Mouse (Mus musculus): ENCODE measurements at regions not wholly inside any gene's neighbourhood (a gene's known extent, or its start where the extent isn't known, plus 50 kb on each side); places are given as distances from the start of the nearest gene placed in this dataset.

DNA sequence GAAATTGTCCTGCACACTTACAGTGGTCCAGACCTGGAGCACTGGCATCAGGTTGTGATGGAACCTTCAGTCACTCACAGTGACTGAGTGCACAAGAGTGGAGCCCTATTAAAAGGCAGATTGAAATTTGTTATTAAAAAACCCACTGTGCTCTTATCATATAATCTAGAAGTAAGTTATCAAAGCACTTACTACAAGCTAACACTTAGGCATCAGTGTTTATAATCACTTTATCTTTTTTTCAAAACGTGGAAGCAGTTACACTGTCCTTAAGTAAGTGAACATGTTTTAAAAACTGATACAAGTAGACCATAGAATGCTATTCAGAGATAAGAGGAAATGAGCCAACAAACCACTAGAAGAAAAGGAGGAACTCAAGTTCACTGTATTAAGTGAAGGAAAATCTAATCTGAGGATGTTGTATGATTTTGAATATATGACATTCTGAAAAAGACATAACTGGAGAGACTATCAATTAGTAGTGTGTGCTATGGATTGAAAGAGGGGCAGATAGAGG is 68.3 kb upstream of the Gm4737 start:
- Histone ChIP-seq H3K4me1 (no peaks in the 10 kb centered on the region), H3K36me3 (no peaks in the 10 kb centered on the region), H3K4me3 (no peak overlapping the region), H3K9ac (no peak overlapping the region), H3K9me3 (no peaks in the 10 kb centered on the region), H3K4me2 (replicated peaks) (no peak overlapping the region), H3K27ac (no peak overlapping the region), H3K27me3 (no peaks in the 10 kb centered on the region)
- 60% methylated on average over 1 of the region's 1 CpGs for WGBS
- no peak for ATAC-seq (ENCODE audit: insufficient number of reproducible peaks, insufficient read depth, low FRiP score, low TSS enrichment)

GRCm38 (mm10) chr16:46212504-46212903 is 57.6 kb upstream of the Gm4737 start:
- no peak overlapping the region for H3K4me2 ChIP-seq (replicated peaks)
- H3K27me3 ChIP-seq, result no peaks in the 10 kb centered on the region
- no peak overlapping the region for H3K27ac ChIP-seq
- H3K9me3 ChIP-seq, result no peaks in the 10 kb centered on the region
- ATAC-seq (ENCODE audit: insufficient number of reproducible peaks, insufficient read depth, low FRiP score, low TSS enrichment), result no peak
- WGBS, result 49% methylated on average over 4 of the region's 4 CpGs
- no peaks in the 10 kb centered on the region for H3K36me3 ChIP-seq
- H3K4me3 ChIP-seq, result no peak overlapping the region
- H3K4me1 ChIP-seq, result no peaks in the 10 kb centered on the region
- H3K9ac ChIP-seq, result no peak overlapping the region

DNA sequence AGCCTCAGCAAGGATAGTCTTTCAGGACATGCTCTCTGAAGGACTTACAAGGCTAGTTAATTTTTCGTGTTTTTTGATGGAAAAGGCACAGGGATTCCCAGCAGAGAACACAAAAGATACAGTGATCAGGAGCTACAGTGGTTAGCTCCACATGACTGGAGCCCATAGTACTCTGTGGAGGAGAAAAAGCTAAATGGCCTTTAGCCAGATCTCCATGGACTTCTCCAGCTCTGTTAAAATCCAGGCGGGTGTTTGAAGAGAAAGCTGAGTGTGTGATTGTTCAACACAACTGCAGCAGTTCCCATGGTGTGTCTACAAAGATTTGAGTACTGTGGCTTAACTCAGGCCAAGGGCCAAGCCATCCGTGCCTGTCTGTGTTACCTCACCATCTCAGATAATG is 57.0 kb upstream of the Gm4737 start:
- Histone ChIP-seq H3K27ac (no peak overlapping the region), H3K27me3 (no peaks in the 10 kb centered on the region), H3K9me3 (no peaks in the 10 kb centered on the region), H3K36me3 (no peaks in the 10 kb centered on the region), H3K9ac (no peak overlapping the region), H3K4me2 (replicated peaks) (no peak overlapping the region), H3K4me3 (no peak overlapping the region), H3K4me1 (no peaks in the 10 kb centered on the region)
- 73% methylated on average over 3 of the region's 3 CpGs for WGBS
- ATAC-seq (ENCODE audit: insufficient number of reproducible peaks, insufficient read depth, low FRiP score, low TSS enrichment), result no peak

DNA sequence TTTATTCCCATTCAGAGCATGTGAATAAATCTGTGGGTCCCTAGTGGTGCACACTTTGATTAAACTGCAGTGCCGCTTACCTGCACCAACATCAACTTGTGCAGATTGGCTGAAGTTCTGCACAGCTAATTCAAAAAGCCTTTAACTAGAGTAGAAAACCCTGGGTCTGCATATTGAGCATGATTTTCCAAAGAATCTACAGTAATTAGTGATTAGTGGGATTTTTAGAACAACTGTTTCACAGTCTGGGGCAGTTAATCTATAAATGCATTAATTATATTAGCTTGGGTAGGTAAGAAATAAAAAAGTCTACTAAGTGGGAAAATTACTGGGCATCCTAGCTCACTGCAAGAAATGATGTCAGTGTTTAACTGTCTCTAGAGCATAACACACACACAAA is 50.2 kb upstream of the Gm4737 start:
- ATAC-seq (ENCODE audit: insufficient number of reproducible peaks, insufficient read depth, low FRiP score, low TSS enrichment), result no peak

More for the DNA sequence above, 50.2 kb upstream of the Gm4737 start:
- no peak overlapping the region for H3K27ac ChIP-seq
- no peaks in the 10 kb centered on the region for H3K27me3 ChIP-seq
- H3K36me3 ChIP-seq, result no peaks in the 10 kb centered on the region
- no peaks in the 10 kb centered on the region for H3K4me1 ChIP-seq
- H3K9me3 ChIP-seq, result no peaks in the 10 kb centered on the region
- 87% methylated on average over 1 of the region's 1 CpGs for WGBS
- H3K4me3 ChIP-seq, result no peak overlapping the region
- H3K4me2 ChIP-seq (replicated peaks), result no peak overlapping the region
- H3K9ac ChIP-seq, result no peak overlapping the region

Data from embryonic facial prominence, embryonic 12.5 days (tissue).